Mouse (Mus musculus) hindbrain, postnatal 0 days (tissue): ENCODE data around the gene Zfp575. TPM values are rescaled to one million over a fixed set of nuclear protein-coding genes. Genes with fewer than 3 reads are reported as not detected.

Source experiments
- ATAC-seq: fragments of 200-750 bp; cut with Nextera tagmentation; 2 replicates; pipeline ENCODE4 v1.8.0; 2017; ENCODE audit warnings: mild to moderate bottlenecking, moderate TSS enrichment, moderate library complexity
- DNase-seq: peaks from one replicate; pipeline ENCODE4 v3.0.0-alpha.2; 2015; ENCODE audit warnings: low spot score
- H3K27ac ChIP-seq: fragments of 300-500 bp; sonication (generic); 2 replicates; pipeline ENCODE4 v1.5.1; 2014; ENCODE audit warnings: mild to moderate bottlenecking
- H3K27me3 ChIP-seq: fragments of 300-500 bp; sonication (generic); 2 replicates; pipeline ENCODE4 v1.6.1; 2014; ENCODE audit warnings: low read length, mixed read lengths; ENCODE audit not compliant: insufficient read depth
- H3K36me3 ChIP-seq: fragments of 300-500 bp; sonication (generic); 2 replicates; pipeline ENCODE4 v1.6.1; 2014; ENCODE audit warnings: low read length, mixed read lengths; ENCODE audit not compliant: insufficient read depth
- H3K4me1 ChIP-seq: fragments of 300-500 bp; sonication (generic); 2 replicates; pipeline ENCODE4 v1.6.1; 2014; ENCODE audit warnings: antibody characterized with exemption, low read length, mixed read lengths; ENCODE audit not compliant: insufficient read depth
- H3K4me2 ChIP-seq: fragments of 300-500 bp; sonication (generic); 2 replicates; pipeline ENCODE4 v1.6.1; 2014; ENCODE audit warnings: low read depth, mild to moderate bottlenecking, low read length, moderate library complexity, mixed read lengths
- H3K4me3 ChIP-seq: fragments of 300-500 bp; sonication (generic); 2 replicates; pipeline ENCODE4 v1.5.1; 2014; ENCODE audit warnings: low read length
- H3K9ac ChIP-seq: fragments of 300-500 bp; sonication (generic); replicated peaks from 2 replicates; pipeline ENCODE4 v1.6.1; 2014; ENCODE audit warnings: mild to moderate bottlenecking, low read length, moderate library complexity, mixed read lengths
- H3K9me3 ChIP-seq: fragments of 300-500 bp; sonication (generic); 2 replicates; pipeline ENCODE4 v1.6.1; 2016; ENCODE audit warnings: low read length, mixed read lengths
- CTCF ChIP-seq: IDR thresholded peaks from 2 replicates; pipeline ENCODE4 v1.5.1; 2016; ENCODE audit warnings: antibody characterized with exemption, control low read depth, low read depth
- WGBS: fragments of 180-500 bp; shearing (Covaris S2); extraction: QIAGEN DNeasy Blood & Tissue Kit; methylation state at CpG from one replicate; pipeline ENCODE4 v1.1.7; 2014; 5-methylcytosine and 5-hydroxymethylcytosine counted together
- polyA plus RNA-seq: library from polyadenylated mRNA; unstranded; fragments of >200 nt; fragmentation: Nextera tagmentation; extraction: Ambion mirVana; gene quantifications from 2 replicates; pipeline ENCODE4 v1.2.1, GENCODE M21; 2015
- total RNA-seq: library from RNA; depleted of rRNA; stranded (reverse); fragments of >200 nt; gene quantifications from 2 replicates; pipeline ENCODE4 v1.2.3, GENCODE M21; 2014; rRNA removed

Zfp575 gene
- total RNA-seq: 1.0 and 1.2 TPM in 2 replicates
- 20.3 and 21.0 TPM in 2 replicates for polyA plus RNA-seq

GRCm38 (mm10) chr7:24587330-24588105, at the start of gene Zfp575, which contains the start of gene Ethe1:
Gene Zfp575 (minus strand): TSS chr7:24587641.
Gene Ethe1 (plus strand): TSS chr7:24587543.
- Histone ChIP-seq H3K27ac (peak within 1 kb of the TSS; percentile 75), H3K4me2 (peak within 1 kb of the TSS; percentile 76), H3K9me3 (no peaks in the 10 kb centered on the region), H3K36me3 (no peaks in the 10 kb centered on the region), H3K4me3 (peak within 1 kb of the TSS; percentile 63), H3K9ac (peak within 1 kb of the TSS; percentile 82), H3K27me3 (no peaks in the 10 kb centered on the region; the same call in 1 of the 2 replicates), H3K4me1 (no peaks in the 10 kb centered on the region)
- ATAC-seq (peak; percentile 86), DNase-seq (peak; percentile 90)
- TF ChIP-seq CTCF: peak; percentile 11; the same call in 1 of the 2 replicates
- WGBS: 4% methylated on average over 30 of the region's 30 CpGs

GRCm38 (mm10) chr7:24637046-24637445, 49.6 kb upstream of the Zfp575 start:
- ATAC-seq: 0 out of 2 replicates have a peak, but pooled peaks have one; percentile 33
- H3K4me2 ChIP-seq: 0 out of 2 replicates have a peak overlapping the region, but pooled peaks have one; percentile 23

GRCm38 (mm10) chr7:24636264-24636663, 48.8 kb upstream of the Zfp575 start, which contains the start of gene Lypd3:
Gene Lypd3 (plus strand): TSS chr7:24636550.
- WGBS: 22% methylated on average over 15 of the region's 15 CpGs

More at GRCm38 (mm10) chr7:24637046-24637445, 49.6 kb upstream of the Zfp575 start:
- Histone ChIP-seq H3K27me3 (peaks cover 24% of the 10 kb centered on the region), H3K9me3 (no peaks in the 10 kb centered on the region), H3K4me3 (peak overlapping the region; percentile 6; the same call in 1 of the 2 replicates), H3K36me3 (no peaks in the 10 kb centered on the region), H3K27ac (no peak overlapping the region), H3K4me1 (peaks cover 6% of the 10 kb centered on the region; the same call in 1 of the 2 replicates), H3K9ac (no peak overlapping the region)
- DNase-seq: no peak
- 1% methylated on average over 18 of the region's 18 CpGs for WGBS
- no peak for TF ChIP-seq CTCF

GRCm38 (mm10) chr7:24630116-24630880, 42.9 kb upstream of the Zfp575 start:
- no peak overlapping the region for H3K9ac ChIP-seq
- WGBS: 70% methylated on average over 10 of the region's 10 CpGs
- DNase-seq (no peak), ATAC-seq (no peak)
- H3K9me3 ChIP-seq: no peaks in the 10 kb centered on the region
- H3K4me1 ChIP-seq: no peaks in the 10 kb centered on the region
- H3K27ac ChIP-seq: no peak overlapping the region
- H3K4me3 ChIP-seq: no peak overlapping the region
- TF ChIP-seq CTCF: no peak
- no peaks in the 10 kb centered on the region for H3K36me3 ChIP-seq
- no peak overlapping the region for H3K4me2 ChIP-seq
- no peaks in the 10 kb centered on the region for H3K27me3 ChIP-seq

More at GRCm38 (mm10) chr7:24636264-24636663, 48.8 kb upstream of the Zfp575 start, which contains the start of gene Lypd3:
- H3K4me2 ChIP-seq: 0 out of 2 replicates have a peak within 1 kb of the TSS, but pooled peaks have one; percentile 23
- H3K4me3 ChIP-seq: peak within 1 kb of the TSS; percentile 6; the same call in 1 of the 2 replicates
- no peaks in the 10 kb centered on the region for H3K9me3 ChIP-seq
- H3K9ac ChIP-seq: no peak within 1 kb of the TSS
- peaks cover 24% of the 10 kb centered on the region for H3K27me3 ChIP-seq
- TF ChIP-seq CTCF: no peak
- peaks cover 6% of the 10 kb centered on the region; the same call in 1 of the 2 replicates for H3K4me1 ChIP-seq
- ATAC-seq: no peak
- H3K27ac ChIP-seq: no peak within 1 kb of the TSS
- DNase-seq: no peak
- no peaks in the 10 kb centered on the region for H3K36me3 ChIP-seq

GRCm38 (mm10) chr7:24629672-24630071, 42.2 kb upstream of the Zfp575 start:
- 77% methylated on average over 4 of the region's 4 CpGs for WGBS

More at GRCm38 (mm10) chr7:24629672-24630071, 42.2 kb upstream of the Zfp575 start:
- TF ChIP-seq CTCF: no peak
- H3K36me3 ChIP-seq: no peaks in the 10 kb centered on the region
- no peak overlapping the region for H3K9ac ChIP-seq
- DNase-seq (no peak), ATAC-seq (no peak)
- H3K27me3 ChIP-seq: no peaks in the 10 kb centered on the region
- no peaks in the 10 kb centered on the region for H3K9me3 ChIP-seq
- H3K4me2 ChIP-seq: no peak overlapping the region
- no peak overlapping the region for H3K27ac ChIP-seq
- no peak overlapping the region for H3K4me3 ChIP-seq
- H3K4me1 ChIP-seq: no peaks in the 10 kb centered on the region
